Mouse (Mus musculus) kidney, embryonic 16.5 days (tissue): Measurements from ENCODE around the gene Olfr1032. TPM values are rescaled to one million over a fixed set of nuclear protein-coding genes. Genes with fewer than 3 reads are reported as not detected.
"Not testable (repeated sequence)": the region's sequence is repeated elsewhere in the genome, so short reads cannot be mapped to it uniquely, and the experiment has no call there.

Experiments
- ATAC-seq: fragments of 200-750 bp; cut with Nextera tagmentation; 2 replicates; pipeline ENCODE4 v1.8.0; 2017; ENCODE audit warnings: moderate TSS enrichment; ENCODE audit not compliant: low FRiP score, low TSS enrichment
- H3K27ac ChIP-seq: fragments of 300-500 bp; sonication (generic); 2 replicates; pipeline ENCODE4 v1.5.1; 2014; ENCODE audit warnings: low read length
- H3K27me3 ChIP-seq: fragments of 300-500 bp; sonication (generic); 2 replicates; pipeline ENCODE4 v1.6.1; 2014; ENCODE audit warnings: low read length, control low read depth, mixed read lengths; ENCODE audit not compliant: insufficient read depth
- H3K36me3 ChIP-seq: fragments of 300-500 bp; sonication (generic); 2 replicates; pipeline ENCODE4 v1.6.1; 2014; ENCODE audit warnings: low read length, control low read depth, mixed read lengths; ENCODE audit not compliant: insufficient read depth
- H3K4me1 ChIP-seq: fragments of 300-500 bp; sonication (generic); 2 replicates; pipeline ENCODE4 v1.6.1; 2014; ENCODE audit warnings: low read length, control low read depth, mixed read lengths; ENCODE audit not compliant: insufficient read depth
- H3K4me2 ChIP-seq: fragments of 300-500 bp; sonication (generic); replicated peaks from 2 replicates; pipeline ENCODE4 v1.6.1; 2014; ENCODE audit warnings: low read depth, low read length
- H3K4me3 ChIP-seq: fragments of 300-500 bp; sonication (generic); 2 replicates; pipeline ENCODE4 v1.5.1; 2014; ENCODE audit warnings: mild to moderate bottlenecking, low read length
- H3K9ac ChIP-seq: fragments of 300-500 bp; sonication (generic); replicated peaks from 2 replicates; pipeline ENCODE4 v1.6.1; 2014; ENCODE audit warnings: low read length
- H3K9me3 ChIP-seq: fragments of 300-500 bp; sonication (generic); 2 replicates; pipeline ENCODE4 v1.6.1; 2016; ENCODE audit warnings: low read length, control low read depth
- WGBS: fragments of 180-500 bp; shearing (Covaris S2); extraction: QIAGEN DNeasy Blood & Tissue Kit; methylation state at CpG from one replicate; pipeline ENCODE4 v1.1.7; 2014; 5-methylcytosine and 5-hydroxymethylcytosine counted together
- polyA plus RNA-seq: library from polyadenylated mRNA; unstranded; fragments of >200 nt; fragmentation: Nextera tagmentation; extraction: Ambion mirVana; gene quantifications from 2 replicates; pipeline ENCODE4 v1.2.1, GENCODE M21; 2015

Gene Olfr1032
- not detected in 2 replicates for polyA plus RNA-seq

DNA sequence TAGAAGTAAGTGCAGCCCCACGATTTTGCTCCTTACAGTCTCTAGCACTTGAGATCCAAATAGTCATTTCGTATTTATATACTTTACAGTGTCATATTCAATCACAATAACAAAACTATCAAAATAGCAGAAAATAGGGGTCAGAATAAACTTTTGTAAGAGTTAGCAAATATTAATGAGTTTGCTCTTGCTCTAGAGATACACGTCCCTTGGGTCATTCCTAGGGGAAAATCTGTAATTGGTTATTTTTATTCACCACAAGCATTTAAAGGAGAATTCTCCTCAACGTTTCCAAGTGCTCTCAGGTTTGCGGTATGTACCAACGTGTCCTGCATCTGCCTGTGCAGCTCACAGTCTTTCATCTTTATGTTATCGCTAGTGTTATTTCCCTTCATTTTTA is at the start of gene Olfr1032:
TSS of gene Olfr1032 (plus strand) at position 301 of the 400 bp plus-strand sequence.
- ATAC-seq: no peak
- Histone ChIP-seq H3K36me3 (no peaks in the 10 kb centered on the region), H3K4me3 (no peak within 1 kb of the TSS), H3K27me3 (no peaks in the 10 kb centered on the region), H3K9me3 (no peaks in the 10 kb centered on the region), H3K27ac (no peak within 1 kb of the TSS), H3K9ac (no peak within 1 kb of the TSS), H3K4me2 (no peak within 1 kb of the TSS), H3K4me1 (no peaks in the 10 kb centered on the region)
- 85% methylated on average over 7 of the region's 7 CpGs for WGBS

DNA sequence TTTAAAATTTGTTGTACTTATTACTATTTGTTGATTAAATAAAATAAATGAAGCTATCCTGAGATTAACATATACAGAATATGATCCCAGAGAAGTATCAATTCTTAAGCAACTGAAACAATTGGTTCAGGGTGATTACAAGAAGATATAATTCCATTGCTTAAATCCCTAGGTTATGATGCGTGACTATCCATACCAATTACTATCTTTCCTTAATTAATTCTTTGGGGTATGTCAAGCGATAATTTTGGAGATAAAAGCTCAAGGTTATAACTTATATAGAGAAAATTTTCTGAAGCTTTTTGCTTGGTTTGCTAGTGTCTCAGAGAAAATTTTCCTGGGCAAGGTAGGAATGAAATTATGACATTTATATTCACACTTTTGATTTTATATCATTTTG is 31.7 kb upstream of the Olfr1032 start, which contains the start of gene Olfr1029:
TSS of gene Olfr1029 (plus strand) at position 301 of the 400 bp plus-strand sequence.
- Histone ChIP-seq H3K27me3 (no peaks in the 10 kb centered on the region), H3K4me1 (no peaks in the 10 kb centered on the region), H3K4me3 (no peak within 1 kb of the TSS), H3K4me2 (no peak within 1 kb of the TSS), H3K36me3 (no peaks in the 10 kb centered on the region), H3K9ac (no peak within 1 kb of the TSS), H3K9me3 (no peaks in the 10 kb centered on the region), H3K27ac (no peak within 1 kb of the TSS)
- ATAC-seq: no peak
- WGBS: 87% methylated on average over 2 of the region's 2 CpGs

DNA sequence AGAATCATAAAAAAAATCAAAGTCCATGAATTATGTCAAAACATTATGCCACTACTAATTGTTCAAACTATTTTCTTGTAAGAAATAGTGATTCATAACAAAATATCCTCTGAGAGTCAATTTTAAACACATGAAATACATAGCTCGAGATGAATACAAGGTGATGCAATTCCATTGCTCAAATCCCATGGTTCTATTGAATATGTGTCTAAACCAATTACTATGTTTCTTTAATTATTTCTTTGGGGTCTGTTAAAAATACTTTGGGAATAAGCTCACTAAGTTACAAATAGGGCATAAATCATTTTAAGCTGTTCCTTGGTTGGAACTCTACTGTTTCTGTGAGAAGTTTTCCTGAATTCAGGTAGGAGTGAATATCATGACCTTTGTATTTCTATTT is 26.4 kb upstream of the Olfr1032 start, which contains the start of gene Olfr1030:
TSS of gene Olfr1030 (plus strand) at position 301 of the 400 bp plus-strand sequence.
- no peak for ATAC-seq
- Histone ChIP-seq H3K27ac (no peak within 1 kb of the TSS), H3K4me3 (no peak within 1 kb of the TSS), H3K4me2 (no peak within 1 kb of the TSS), H3K9ac (no peak within 1 kb of the TSS), H3K4me1 (no peaks in the 10 kb centered on the region), H3K27me3 (no peaks in the 10 kb centered on the region), H3K9me3 (no peaks in the 10 kb centered on the region), H3K36me3 (no peaks in the 10 kb centered on the region)
- WGBS: 83% methylated on average over 1 of the region's 1 CpGs

DNA sequence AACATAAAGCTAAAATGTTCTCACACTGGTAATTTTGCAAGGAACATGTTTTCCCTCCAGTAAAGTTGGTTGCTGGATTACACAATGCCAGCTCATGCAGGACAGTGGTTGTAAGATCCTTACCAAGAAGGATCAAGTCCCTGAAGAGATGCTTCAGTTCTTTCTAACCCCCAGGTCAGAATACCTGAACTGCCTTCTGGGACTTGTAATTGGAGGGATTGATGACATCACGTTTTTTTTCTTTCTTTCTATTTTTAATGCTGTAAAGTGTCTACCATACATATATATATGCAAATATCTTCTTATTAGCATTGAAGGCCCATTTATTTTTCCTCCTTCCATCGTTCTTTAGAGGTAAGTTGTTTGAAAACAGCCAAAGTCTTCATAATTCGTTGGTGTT is 15.3 kb upstream of the Olfr1032 start, which contains the start of gene Olfr1031:
TSS of gene Olfr1031 (plus strand) at position 301 of the 400 bp plus-strand sequence.
- 64% methylated on average over 3 of the region's 3 CpGs for WGBS
- Histone ChIP-seq H3K4me3 (no peak within 1 kb of the TSS), H3K9ac (no peak within 1 kb of the TSS), H3K27ac (no peak within 1 kb of the TSS), H3K36me3 (no peaks in the 10 kb centered on the region), H3K4me2 (no peak within 1 kb of the TSS), H3K4me1 (no peaks in the 10 kb centered on the region), H3K9me3 (no peaks in the 10 kb centered on the region), H3K27me3 (no peaks in the 10 kb centered on the region)
- ATAC-seq: no peak

DNA sequence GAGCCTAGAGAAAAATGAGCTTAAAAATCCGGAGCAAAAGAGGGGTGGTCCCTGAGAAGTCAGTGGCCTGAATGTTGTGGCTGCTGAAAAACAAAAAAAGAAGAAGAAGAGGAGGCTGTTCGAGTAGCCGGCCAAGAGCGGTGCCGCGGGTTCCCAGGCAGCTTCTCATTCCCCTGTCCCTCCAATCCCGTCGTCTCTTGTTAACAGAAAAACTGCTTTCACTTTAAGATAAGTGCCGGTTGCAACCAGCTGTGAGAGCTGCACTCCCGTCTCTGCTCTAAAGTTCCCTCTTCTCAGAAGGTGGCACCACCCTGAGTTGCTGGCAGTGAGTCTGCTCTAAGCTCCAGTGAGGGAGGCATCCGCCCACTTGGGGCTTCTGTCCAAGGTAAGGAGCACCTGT is 15.1 kb downstream of the Olfr1032 start, which contains the start of gene Olfr1033:
TSS of gene Olfr1033 (plus strand) at position 228 of the 400 bp plus-strand sequence.
- H3K4me1 ChIP-seq, H3K9me3 ChIP-seq, H3K36me3 ChIP-seq, ATAC-seq, H3K27me3 ChIP-seq: not testable (repeated sequence)
- H3K9ac ChIP-seq: peak within 1 kb of the TSS; percentile 57; the same call in 1 of the 2 replicates
- peak within 1 kb of the TSS; percentile 49 for H3K4me2 ChIP-seq
- H3K27ac ChIP-seq: peak within 1 kb of the TSS; percentile 65; the same call in 1 of the 2 replicates
- WGBS: 4% methylated on average over 10 of the region's 11 CpGs
- peak within 1 kb of the TSS; percentile 44 for H3K4me3 ChIP-seq

DNA sequence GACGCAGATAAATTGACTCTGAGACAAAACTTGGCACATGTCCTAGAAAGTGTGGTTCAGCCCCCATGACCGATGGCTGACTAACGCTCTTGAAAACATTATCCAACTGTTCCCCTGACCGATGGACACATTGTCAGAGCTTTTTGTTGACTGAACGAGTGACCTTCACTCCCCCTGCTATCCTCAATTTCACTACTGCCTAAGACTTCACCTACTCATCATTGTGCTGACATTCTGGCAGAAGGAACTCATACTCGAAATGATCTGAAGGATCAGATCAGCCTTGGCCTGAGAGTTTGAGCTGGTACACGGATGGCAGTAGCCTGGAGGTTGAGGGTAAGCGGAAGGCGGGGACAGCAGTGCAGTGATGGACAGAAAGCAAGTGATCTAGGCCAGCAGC is 16.2 kb downstream of the Olfr1032 start:
- H3K4me3 ChIP-seq, H3K27ac ChIP-seq, H3K4me2 ChIP-seq, H3K4me1 ChIP-seq, H3K9me3 ChIP-seq, H3K36me3 ChIP-seq, ATAC-seq, H3K9ac ChIP-seq, H3K27me3 ChIP-seq: not testable (repeated sequence)
- 36% methylated on average over 3 of the region's 9 CpGs for WGBS

DNA sequence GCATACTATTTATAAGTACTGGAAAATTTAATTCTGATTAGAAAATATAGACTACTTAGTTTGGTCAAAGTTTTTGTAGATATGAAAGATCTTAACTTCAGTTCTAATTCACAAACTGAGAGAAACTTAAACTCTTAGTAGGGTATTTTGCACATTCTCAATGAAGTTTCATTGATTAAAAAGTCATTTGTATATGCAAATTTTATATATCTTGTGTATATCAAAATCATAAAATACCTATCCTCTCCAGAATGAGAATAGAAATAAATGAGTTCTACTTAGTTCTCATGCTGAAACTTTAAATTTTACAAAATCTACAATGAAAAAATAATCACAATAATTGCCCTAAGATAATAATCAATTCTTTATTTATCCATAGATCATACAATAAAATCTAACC is 40.2 kb downstream of the Olfr1032 start, which contains the start of gene Olfr1034:
TSS of gene Olfr1034 (plus strand) at position 301 of the 400 bp plus-strand sequence.
- no peaks in the 10 kb centered on the region for H3K4me1 ChIP-seq
- no peak within 1 kb of the TSS for H3K27ac ChIP-seq
- no peak within 1 kb of the TSS for H3K4me3 ChIP-seq
- H3K27me3 ChIP-seq: no peaks in the 10 kb centered on the region
- no peak for ATAC-seq
- no peak within 1 kb of the TSS for H3K4me2 ChIP-seq
- no peaks in the 10 kb centered on the region for H3K9me3 ChIP-seq
- no peak within 1 kb of the TSS for H3K9ac ChIP-seq
- H3K36me3 ChIP-seq: no peaks in the 10 kb centered on the region

DNA sequence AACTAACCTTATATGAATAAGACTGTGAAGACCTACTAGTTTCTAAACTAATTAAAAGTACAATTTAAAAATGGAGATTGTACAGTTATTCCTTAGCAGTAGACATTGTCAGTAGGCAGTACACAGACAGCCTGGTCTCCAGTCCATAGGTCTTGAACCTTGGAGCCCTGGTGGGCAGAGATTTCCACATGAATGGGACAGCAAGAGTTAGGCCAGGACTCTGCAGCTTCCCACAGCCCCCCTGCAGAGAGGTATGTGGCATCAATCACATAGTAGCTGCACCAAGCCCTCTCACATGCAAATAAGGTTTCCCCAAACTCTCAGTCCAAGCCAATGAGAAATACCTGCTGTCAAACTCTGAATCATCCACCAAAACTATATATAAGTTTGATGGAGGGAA is 45.4 kb downstream of the Olfr1032 start:
- not testable (repeated sequence) for H3K4me2 ChIP-seq, H3K36me3 ChIP-seq, H3K27ac ChIP-seq, H3K9ac ChIP-seq, ATAC-seq, H3K4me3 ChIP-seq, H3K9me3 ChIP-seq, H3K27me3 ChIP-seq, H3K4me1 ChIP-seq

Other genes with a start within 250 kb of the Olfr1032 start
- not detected in 2 replicates for gene Olfr1012, start 242.8 kb upstream of the Olfr1032 start, polyA plus RNA-seq
- not detected in 2 replicates for gene Olfr1013, start 238.4 kb upstream of the Olfr1032 start, polyA plus RNA-seq
- not detected in 2 replicates for gene Olfr1014, start 232.8 kb upstream of the Olfr1032 start, polyA plus RNA-seq
- gene Olfr1015, start 223.5 kb upstream of the Olfr1032 start, polyA plus RNA-seq: not detected in 2 replicates
- not detected in 2 replicates for gene Olfr1016, start 203.0 kb upstream of the Olfr1032 start, polyA plus RNA-seq
- not detected in 2 replicates for gene Olfr1018, start 187.1 kb upstream of the Olfr1032 start, polyA plus RNA-seq
- not detected in 2 replicates for gene Olfr1019, start 160.1 kb upstream of the Olfr1032 start, polyA plus RNA-seq
- not detected in 2 replicates for gene Olfr1020, start 158.5 kb upstream of the Olfr1032 start, polyA plus RNA-seq
- not detected in 2 replicates for gene Olfr1022, start 136.9 kb upstream of the Olfr1032 start, polyA plus RNA-seq
- not detected in 2 replicates for gene Olfr1023, start 119.9 kb upstream of the Olfr1032 start, polyA plus RNA-seq
- not detected in 2 replicates for gene Olfr1024, start 100.5 kb upstream of the Olfr1032 start, polyA plus RNA-seq
- gene Olfr1025-ps1, start 90.3 kb upstream of the Olfr1032 start, polyA plus RNA-seq: not detected in 2 replicates
- gene Olfr1026, start 84.0 kb upstream of the Olfr1032 start, polyA plus RNA-seq: not detected in 2 replicates
- not detected in 2 replicates for gene Olfr1028, start 55.1 kb upstream of the Olfr1032 start, polyA plus RNA-seq
- not detected in 2 replicates for gene Olfr1029, start 31.6 kb upstream of the Olfr1032 start, polyA plus RNA-seq
- not detected in 2 replicates for gene Olfr1030, start 26.3 kb upstream of the Olfr1032 start, polyA plus RNA-seq
- not detected in 2 replicates for gene Olfr1031, start 15.2 kb upstream of the Olfr1032 start, polyA plus RNA-seq
- 3.1 and 4.9 TPM in 2 replicates for gene Olfr1033, start 15.1 kb downstream of the Olfr1032 start, polyA plus RNA-seq
- 0.04 and 0.05 TPM in 2 replicates for gene Olfr1034, start 40.3 kb downstream of the Olfr1032 start, polyA plus RNA-seq
- gene Olfr1036, start 68.5 kb downstream of the Olfr1032 start, polyA plus RNA-seq: not detected in 2 replicates
- not detected in 2 replicates for gene Olfr1037, start 81.8 kb downstream of the Olfr1032 start, polyA plus RNA-seq
- gene Olfr1039, start 130.4 kb downstream of the Olfr1032 start, polyA plus RNA-seq: not detected in 2 replicates
- not detected in 2 replicates for gene Olfr1040, start 141.2 kb downstream of the Olfr1032 start, polyA plus RNA-seq
- gene Olfr1042, start 156.3 kb downstream of the Olfr1032 start, polyA plus RNA-seq: not detected in 2 replicates
- gene Olfr1043, start 162.0 kb downstream of the Olfr1032 start, polyA plus RNA-seq: not detected in 2 replicates
- not detected in 2 replicates for gene Olfr1044, start 172.3 kb downstream of the Olfr1032 start, polyA plus RNA-seq
- gene Olfr52, start 180.1 kb downstream of the Olfr1032 start, polyA plus RNA-seq: not detected in 2 replicates
- not detected in 2 replicates for gene Olfr1045, start 197.5 kb downstream of the Olfr1032 start, polyA plus RNA-seq
- not detected in 2 replicates for gene Olfr1046, start 213.8 kb downstream of the Olfr1032 start, polyA plus RNA-seq
- gene Olfr1047, start 225.9 kb downstream of the Olfr1032 start, polyA plus RNA-seq: not detected in 2 replicates
- not detected in 2 replicates for gene Olfr1048, start 234.7 kb downstream of the Olfr1032 start, polyA plus RNA-seq